ENCODE assay signal across 26 mouse cellular contexts in the genomic region with DNA sequence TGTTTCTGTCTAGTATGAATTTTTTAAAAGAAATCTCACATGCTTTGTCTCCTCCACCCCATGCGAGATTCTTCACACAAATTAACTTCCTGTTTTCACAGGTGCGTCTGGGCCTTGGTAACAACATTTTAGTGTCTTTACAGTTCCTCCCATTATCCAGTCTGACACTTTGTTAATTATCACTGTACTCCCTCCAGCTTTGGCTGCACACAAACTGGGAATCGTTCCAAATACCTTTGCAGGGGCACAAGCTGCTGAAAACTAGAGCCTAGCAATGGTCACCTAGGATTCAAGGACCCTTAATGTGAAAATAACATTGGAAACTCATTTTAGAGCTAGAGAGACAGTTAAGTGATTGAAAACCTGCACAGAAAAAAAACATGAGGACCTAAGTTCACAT.
DNase-seq lines count a peak whose midpoint lies in the region; ATAC-seq lines count a peak whose summit lies in the region.
"Had no signal": no experiment of that assay in that cellular context is flagged by ENCODE, and none has a peak within 500 bp of the region (broad histone marks: within the 10 kb centered on the region; RNA-seq: fewer than 3 reads in every experiment).

No protein-coding gene starts in this region.

- no peak overlapping the region for H3K4me3 ChIP-seq in hindbrain, embryonic 14.5 days (replicated peaks; ENCODE audit: low read length)
- no peak overlapping the region for H3K4me3 ChIP-seq in hindbrain, embryonic 11.5 days (ENCODE audit: low read depth, low read length)
- H3K4me3 ChIP-seq in kidney, embryonic 16.5 days (ENCODE audit: low read length), result no peak overlapping the region
- H3K4me3 ChIP-seq in midbrain, embryonic 14.5 days (replicated peaks; ENCODE audit: low read depth, low read length), result no peak overlapping the region
- no peak overlapping the region for H3K4me3 ChIP-seq in midbrain, embryonic 11.5 days (ENCODE audit: low read depth, low read length)
- H3K4me3 ChIP-seq in liver, embryonic 12.5 days, result no peak overlapping the region
- H3K4me3 ChIP-seq: embryonic facial prominence, embryonic 15.5 days; midbrain, embryonic 15.5 days; myocyte; neural tube, embryonic 13.5 days had no signal

- no peaks in the 10 kb centered on the region for H3K36me3 ChIP-seq in hindbrain, embryonic 14.5 days (replicated peaks; ENCODE audit: control insufficient read depth, insufficient read depth)
- no peaks in the 10 kb centered on the region for H3K36me3 ChIP-seq in hindbrain, embryonic 11.5 days (ENCODE audit: control insufficient read depth, insufficient read depth, low read length)
- no peaks in the 10 kb centered on the region for H3K36me3 ChIP-seq in kidney, embryonic 16.5 days (ENCODE audit: insufficient read depth, low read length)
- H3K36me3 ChIP-seq in midbrain, embryonic 14.5 days (ENCODE audit: control insufficient read depth, insufficient read depth, low read length), result no peaks in the 10 kb centered on the region
- no peaks in the 10 kb centered on the region for H3K36me3 ChIP-seq in midbrain, embryonic 11.5 days (ENCODE audit: control insufficient read depth, insufficient read depth, low read length)
- no peaks in the 10 kb centered on the region for H3K36me3 ChIP-seq in liver, embryonic 12.5 days
- H3K36me3 ChIP-seq: embryonic facial prominence, embryonic 15.5 days; G1E; midbrain, embryonic 15.5 days; neural tube, embryonic 13.5 days had no signal

- DNase-seq in hindbrain, embryonic 14.5 days (ENCODE audit: low spot score), result peak; percentile 53
- no peak for DNase-seq in hindbrain, embryonic 11.5 days (ENCODE audit: low spot score)
- no peak for DNase-seq in kidney, postnatal 36 days
- peak; percentile 18 for DNase-seq in midbrain, embryonic 14.5 days
- DNase-seq in midbrain, embryonic 11.5 days (ENCODE audit: low spot score, missing footprints), result no peak
- DNase-seq: adrenal gland, postnatal 36 days; B cell, adult 2 months; gastrocnemius, postnatal 10 days; heart, postnatal 10 days; lung, embryonic 14.5 days; right cerebral cortex, adult 18-20 months; right cerebral cortex, postnatal 4 days; thymus, postnatal 14 days had no signal

- H3K27me3 ChIP-seq in hindbrain, embryonic 14.5 days (ENCODE audit: control insufficient read depth, insufficient read depth, low read length), result no peaks in the 10 kb centered on the region
- H3K27me3 ChIP-seq in hindbrain, embryonic 11.5 days (ENCODE audit: control insufficient read depth, insufficient read depth, low read length), result no peaks in the 10 kb centered on the region
- no peaks in the 10 kb centered on the region for H3K27me3 ChIP-seq in kidney, embryonic 16.5 days (ENCODE audit: insufficient read depth, low read length)
- H3K27me3 ChIP-seq in midbrain, embryonic 14.5 days (ENCODE audit: control insufficient read depth, insufficient read depth, low read length), result no peaks in the 10 kb centered on the region
- no peaks in the 10 kb centered on the region for H3K27me3 ChIP-seq in midbrain, embryonic 11.5 days (ENCODE audit: control insufficient read depth, insufficient read depth, low read length)
- H3K27me3 ChIP-seq in liver, embryonic 12.5 days (replicated peaks), result no peaks in the 10 kb centered on the region
- H3K27me3 ChIP-seq: CH12.LX; embryonic facial prominence, embryonic 15.5 days; midbrain, embryonic 15.5 days; neural tube, embryonic 13.5 days; Patski had no signal

- ATAC-seq in hindbrain, embryonic 14.5 days (ENCODE audit: low FRiP score), result no peak
- ATAC-seq in hindbrain, embryonic 11.5 days (ENCODE audit: low FRiP score), result no peak
- peak; percentile 89; the same call in 1 of the 2 replicates for ATAC-seq in kidney, embryonic 16.5 days (ENCODE audit: low FRiP score, low TSS enrichment)
- no peak for ATAC-seq in midbrain, embryonic 14.5 days (ENCODE audit: low FRiP score, low TSS enrichment)
- ATAC-seq in midbrain, embryonic 11.5 days (ENCODE audit: low FRiP score), result no peak
- ATAC-seq in liver, embryonic 12.5 days, result no peak
- ATAC-seq: forebrain, embryonic 16.5 days; intestine, postnatal 0 days; midbrain, embryonic 15.5 days; Patski had no signal

- H3K9me3 ChIP-seq in hindbrain, embryonic 14.5 days (ENCODE audit: control insufficient read depth, low read length), result no peaks in the 10 kb centered on the region
- no peaks in the 10 kb centered on the region for H3K9me3 ChIP-seq in hindbrain, embryonic 11.5 days (ENCODE audit: control insufficient read depth, low read length)
- no peaks in the 10 kb centered on the region for H3K9me3 ChIP-seq in kidney, embryonic 16.5 days (ENCODE audit: low read length)
- no peaks in the 10 kb centered on the region for H3K9me3 ChIP-seq in midbrain, embryonic 14.5 days (ENCODE audit: control insufficient read depth, low read length)
- no peaks in the 10 kb centered on the region for H3K9me3 ChIP-seq in midbrain, embryonic 11.5 days (ENCODE audit: control insufficient read depth, low read length)
- H3K9me3 ChIP-seq in liver, embryonic 12.5 days (replicated peaks), result no peaks in the 10 kb centered on the region
- H3K9me3 ChIP-seq: embryonic facial prominence, embryonic 15.5 days; midbrain, embryonic 15.5 days; neural tube, embryonic 13.5 days had no signal

- no peak overlapping the region for H3K27ac ChIP-seq in hindbrain, embryonic 14.5 days
- no peak overlapping the region for H3K27ac ChIP-seq in hindbrain, embryonic 11.5 days (ENCODE audit: low read depth, low read length)
- no peak overlapping the region; the same call in 1 of the 2 replicates for H3K27ac ChIP-seq in kidney, embryonic 16.5 days (ENCODE audit: low read length)
- no peak overlapping the region for H3K27ac ChIP-seq in midbrain, embryonic 14.5 days (replicated peaks; ENCODE audit: low read depth, low read length)
- H3K27ac ChIP-seq in midbrain, embryonic 11.5 days (ENCODE audit: low read depth, low read length), result no peak overlapping the region
- H3K27ac ChIP-seq in liver, embryonic 12.5 days, result no peak overlapping the region
- H3K27ac ChIP-seq: embryonic facial prominence, embryonic 15.5 days; liver, embryonic 14.5 days; midbrain, embryonic 15.5 days; neural tube, embryonic 13.5 days had no signal

- H3K9ac ChIP-seq in hindbrain, embryonic 14.5 days, result no peak overlapping the region
- no peak overlapping the region for H3K9ac ChIP-seq in hindbrain, embryonic 11.5 days (ENCODE audit: low read depth, low read length)
- no peak overlapping the region for H3K9ac ChIP-seq in kidney, embryonic 16.5 days (replicated peaks; ENCODE audit: low read length)
- H3K9ac ChIP-seq in midbrain, embryonic 14.5 days (replicated peaks; ENCODE audit: low read length), result no peak overlapping the region
- H3K9ac ChIP-seq in midbrain, embryonic 11.5 days (ENCODE audit: low read length), result no peak overlapping the region
- H3K9ac ChIP-seq in liver, embryonic 12.5 days, result no peak overlapping the region
- H3K9ac ChIP-seq: embryonic facial prominence, embryonic 15.5 days; liver, embryonic 14.5 days; lung, embryonic 14.5 days; midbrain, embryonic 15.5 days; neural tube, embryonic 13.5 days had no signal

- no peaks in the 10 kb centered on the region for H3K4me1 ChIP-seq in hindbrain, embryonic 14.5 days (replicated peaks; ENCODE audit: control insufficient read depth, insufficient read depth, low read length)
- H3K4me1 ChIP-seq in hindbrain, embryonic 11.5 days (replicated peaks; ENCODE audit: control insufficient read depth, insufficient read depth, low read length), result no peaks in the 10 kb centered on the region
- no peaks in the 10 kb centered on the region for H3K4me1 ChIP-seq in kidney, embryonic 16.5 days (ENCODE audit: insufficient read depth, low read length)
- H3K4me1 ChIP-seq in midbrain, embryonic 14.5 days (ENCODE audit: control insufficient read depth, insufficient read depth, low read length), result no peaks in the 10 kb centered on the region
- H3K4me1 ChIP-seq in midbrain, embryonic 11.5 days (ENCODE audit: control insufficient read depth, insufficient read depth, low read length), result no peaks in the 10 kb centered on the region
- no peaks in the 10 kb centered on the region for H3K4me1 ChIP-seq in liver, embryonic 12.5 days
- H3K4me1 ChIP-seq: embryonic facial prominence, embryonic 15.5 days; midbrain, embryonic 15.5 days; neural tube, embryonic 13.5 days had no signal

- H3K4me2 ChIP-seq in hindbrain, embryonic 14.5 days (replicated peaks), result no peak overlapping the region
- no peak overlapping the region for H3K4me2 ChIP-seq in hindbrain, embryonic 11.5 days (replicated peaks; ENCODE audit: low read depth, low read length)
- H3K4me2 ChIP-seq in kidney, embryonic 16.5 days (replicated peaks; ENCODE audit: low read depth, low read length), result no peak overlapping the region
- H3K4me2 ChIP-seq in midbrain, embryonic 14.5 days (ENCODE audit: low read length), result no peak overlapping the region
- H3K4me2 ChIP-seq in midbrain, embryonic 11.5 days, result no peak overlapping the region
- H3K4me2 ChIP-seq in liver, embryonic 12.5 days, result no peak overlapping the region
- H3K4me2 ChIP-seq: embryonic facial prominence, embryonic 15.5 days; heart, embryonic 11.5 days; lung, embryonic 14.5 days; midbrain, embryonic 15.5 days; neural tube, embryonic 13.5 days had no signal

- 67% methylated on average over 3 of the region's 3 CpGs for WGBS in hindbrain, embryonic 14.5 days
- 70% methylated on average over 3 of the region's 3 CpGs for WGBS in hindbrain, embryonic 11.5 days
- 5% methylated on average over 3 of the region's 3 CpGs for WGBS in kidney, embryonic 16.5 days
- WGBS in midbrain, embryonic 14.5 days, result 76% methylated on average over 3 of the region's 3 CpGs
- WGBS in midbrain, embryonic 11.5 days, result 78% methylated on average over 3 of the region's 3 CpGs
- 47% methylated on average over 3 of the region's 3 CpGs for WGBS in liver, embryonic 12.5 days (ENCODE audit: insufficient replicate concordance)

Comparison
In these comparisons a context has a peak if more than half of its experiments do, and no peak if none do; other contexts are left out.
1. DNase-seq: peak in hindbrain, embryonic 14.5 days (single experiment) and midbrain, embryonic 14.5 days (single experiment); none in hindbrain, embryonic 11.5 days (single experiment), kidney, postnatal 36 days (0 of 2) and midbrain, embryonic 11.5 days (single experiment).